Mouse (Mus musculus) left cerebral cortex, postnatal 4 days (tissue): ENCODE measurements around the gene Dok1. TPM values are rescaled to one million over a fixed set of nuclear protein-coding genes. Genes with fewer than 3 reads are reported as not detected.

Experiments used
- DNase-seq: peaks from one replicate; pipeline ENCODE4 v3.0.0-alpha.2; 2022
- intact Hi-C: fragments of 180-260 bp; cut with DNase I; formaldehyde crosslinking; loops from one replicate; pipeline ENCODE4 v1.15.1; 2025
- total RNA-seq, 2 experiments: library from RNA; stranded (reverse); gene quantifications; 2 replicates each; pipeline ENCODE4 v1.2.3; 2021

The Dok1 gene
- total RNA-seq, 2 experiments from 2014 or later, result 0.76 to 1.7 TPM

DNA sequence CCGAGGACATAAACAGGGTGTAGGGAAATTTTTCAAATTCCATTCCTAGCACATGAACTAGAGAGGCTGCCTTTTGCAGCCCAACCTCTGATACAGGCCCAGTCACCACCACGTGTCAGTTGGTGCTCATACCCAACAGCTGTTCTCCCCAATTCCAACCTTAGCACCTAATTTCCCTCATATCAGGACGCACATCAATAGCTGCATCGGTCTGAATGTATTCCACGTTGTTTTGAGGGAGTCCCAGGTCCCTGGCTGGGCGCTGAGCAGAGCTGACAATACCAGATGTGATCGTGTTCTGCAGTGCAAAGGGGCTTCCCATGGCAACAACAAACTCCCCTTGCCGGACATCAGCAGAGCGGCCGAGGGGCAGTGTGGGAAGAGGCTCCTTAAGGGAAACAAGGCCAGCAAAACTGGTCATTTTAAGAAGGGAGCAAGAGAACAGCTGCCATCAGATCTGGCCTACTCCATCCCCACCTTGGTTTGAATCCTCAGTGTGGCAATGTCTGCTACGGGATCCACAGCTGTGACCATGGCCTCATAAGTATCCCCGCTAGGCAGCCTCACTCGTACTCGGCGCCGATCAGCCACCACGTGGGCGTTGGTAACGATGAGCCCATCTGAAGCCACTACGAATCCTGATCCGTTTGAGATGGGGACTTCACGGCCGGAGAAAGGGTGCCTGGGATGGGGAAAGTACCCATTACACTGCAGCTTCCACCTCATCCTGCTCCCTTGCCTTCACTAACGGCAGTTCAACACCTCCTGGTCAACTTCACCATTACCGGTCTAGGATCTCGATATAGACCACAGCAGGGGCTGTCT is 20.1 kb upstream of the Dok1 start:
- intact Hi-C loops, result loop anchor here (10.0 kb wide), 1 partner anchor 59 kb away; no protein-coding TSS in a partner anchor
- DNase-seq, result no peak

DNA sequence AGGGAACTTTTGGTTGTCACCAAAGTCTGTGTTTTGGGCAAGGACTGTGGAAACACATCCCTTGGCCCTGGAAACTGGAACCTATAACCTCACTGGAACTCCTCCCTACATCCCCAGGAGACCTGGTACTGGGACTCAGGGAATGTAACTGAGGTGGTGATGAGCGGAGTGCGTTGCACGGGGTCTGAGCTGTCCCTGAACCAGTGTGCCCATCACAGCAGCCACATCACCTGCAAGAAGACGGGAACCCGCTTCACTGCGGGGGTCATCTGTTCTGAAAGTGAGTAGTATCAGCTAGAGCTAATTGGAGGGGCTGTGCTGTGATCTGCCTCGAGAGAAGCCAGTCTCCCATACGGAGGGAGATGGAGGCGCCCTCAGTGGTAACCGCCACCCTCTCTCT is 16.1 kb upstream of the Dok1 start:
- intact Hi-C loops, result no loop called here
- no peak for DNase-seq

DNA sequence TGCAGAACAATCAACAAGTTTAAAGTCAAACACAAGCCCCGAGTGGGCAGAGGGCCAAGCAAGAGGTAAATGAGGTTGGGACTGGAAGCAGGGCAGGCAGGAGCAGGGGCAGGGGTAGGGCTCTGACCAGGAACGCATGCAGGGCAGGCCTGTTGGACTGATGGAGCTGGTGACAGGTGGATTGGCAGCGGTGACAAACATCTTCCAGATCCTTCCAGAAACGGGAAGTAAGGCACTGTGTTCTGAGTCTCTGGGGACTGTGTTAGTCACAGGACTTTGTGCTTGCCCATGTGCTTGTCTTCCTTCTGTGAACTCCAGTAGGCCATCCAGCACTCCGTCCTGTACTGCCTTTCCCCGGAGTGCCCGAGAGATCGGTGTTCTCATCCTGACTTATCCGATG is 11.5 kb upstream of the Dok1 start:
- intact Hi-C loops, result no loop called here
- DNase-seq, result no peak

DNA sequence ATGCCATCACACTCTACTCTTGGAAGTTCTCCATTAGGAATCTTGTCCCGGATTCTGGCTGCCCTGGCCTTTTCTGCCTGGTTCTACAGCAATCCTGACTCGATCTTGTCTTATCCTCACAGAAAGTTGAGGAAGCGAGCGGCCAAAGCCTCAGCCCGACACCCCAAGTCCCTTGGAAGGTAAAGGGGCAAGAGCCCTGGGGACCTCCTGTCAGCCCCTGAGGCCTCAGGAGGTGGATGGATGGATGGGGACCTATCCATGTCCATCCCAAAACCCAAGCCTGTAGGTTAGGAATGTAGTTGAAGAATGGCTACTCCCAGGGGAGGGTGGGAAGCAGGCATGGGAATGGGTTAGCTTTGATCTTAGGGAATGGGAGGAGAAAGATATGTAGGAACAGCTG is 10.7 kb upstream of the Dok1 start:
- intact Hi-C loops, result no loop called here

DNA sequence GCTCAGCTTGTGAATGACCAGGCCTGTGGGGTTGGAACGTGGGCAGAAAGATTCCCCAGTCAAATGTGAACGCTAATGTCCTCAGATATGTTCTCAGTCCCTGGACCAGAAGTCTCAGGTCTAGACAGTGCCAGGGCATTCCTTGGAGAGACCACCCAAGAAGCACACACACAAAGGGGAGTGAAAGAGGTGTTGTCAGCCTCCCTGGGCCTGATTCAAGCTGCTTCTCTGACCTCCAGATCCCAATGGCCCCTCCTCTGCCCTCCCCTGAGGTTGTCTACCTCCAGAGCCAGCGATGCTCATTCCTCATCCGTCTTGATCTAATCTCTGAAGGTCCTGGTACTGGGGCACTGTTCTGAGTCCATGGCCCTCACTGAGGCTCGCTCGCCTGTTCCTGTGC is 10.3 kb upstream of the Dok1 start:
- intact Hi-C loops, result no loop called here
- no peak for DNase-seq

More for the DNA sequence above, 10.7 kb upstream of the Dok1 start:
- no peak for DNase-seq

DNA sequence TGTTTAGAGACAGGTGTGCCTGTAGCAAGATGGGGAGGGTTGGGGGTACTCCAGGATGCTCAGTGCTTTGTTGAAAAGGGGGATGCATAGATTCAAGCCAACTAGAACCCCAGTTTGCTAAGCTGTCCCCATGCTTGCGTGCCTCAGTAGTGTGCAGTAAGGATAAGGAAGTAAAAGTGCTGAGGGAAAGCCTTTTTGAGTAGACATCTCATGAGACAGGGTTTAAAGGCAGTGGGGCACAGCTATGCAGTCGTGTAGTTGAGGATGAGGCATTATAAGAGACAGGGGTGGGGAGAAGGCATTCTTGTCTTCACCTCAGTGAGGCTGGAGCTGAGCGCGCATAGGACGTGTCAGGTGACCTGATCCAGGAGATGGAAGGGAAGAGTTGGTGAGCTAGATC is 7.3 kb upstream of the Dok1 start:
- DNase-seq, result no peak
- intact Hi-C loops, result no loop called here

DNA sequence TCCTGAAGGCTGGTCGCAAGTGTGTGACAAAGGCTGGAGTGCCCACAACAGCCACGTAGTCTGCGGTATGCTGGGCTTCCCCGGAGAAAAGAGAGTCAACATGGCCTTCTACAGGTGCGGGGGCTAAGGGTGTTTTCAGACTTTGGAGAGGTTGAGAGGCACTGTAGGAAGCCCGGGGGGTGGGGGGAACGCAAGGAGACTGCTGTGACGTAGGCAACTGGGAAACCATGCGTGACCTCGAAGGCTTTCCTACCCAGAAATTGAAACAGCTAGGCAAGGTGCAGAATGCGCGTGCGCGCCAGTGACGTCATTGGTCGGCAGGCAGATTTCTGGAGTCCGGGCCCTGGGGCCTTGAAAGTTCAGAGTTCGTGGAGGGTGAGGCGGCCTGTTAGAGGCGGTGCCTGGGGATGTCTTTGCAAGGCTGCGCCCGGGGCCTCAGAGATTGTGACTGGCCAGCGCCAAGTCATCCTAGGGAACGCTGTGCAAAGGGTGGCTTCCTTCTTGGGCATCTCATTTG is 5.3 kb upstream of the Dok1 start:
- peak; percentile 83 for DNase-seq
- intact Hi-C loops, result no loop called here

DNA sequence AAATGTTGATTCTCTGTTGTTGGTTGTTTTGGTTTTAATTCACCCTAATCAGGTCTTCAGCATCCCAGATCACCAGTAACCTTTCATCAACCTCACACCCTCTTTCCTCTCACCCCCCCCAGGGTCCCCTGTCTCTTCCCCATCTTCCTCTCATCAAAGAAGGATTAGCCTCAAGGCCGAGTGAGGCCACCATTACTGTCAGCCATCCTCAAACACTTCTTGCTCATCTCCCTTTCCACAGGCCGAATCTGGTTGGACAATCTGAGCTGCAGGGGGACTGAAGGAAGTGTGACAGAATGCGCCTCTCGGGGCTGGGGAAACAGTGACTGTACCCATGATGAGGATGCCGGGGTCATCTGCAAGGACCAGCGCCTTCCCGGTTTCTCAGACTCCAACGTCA is 3.9 kb upstream of the Dok1 start:
- DNase-seq, result no peak
- intact Hi-C loops, result no loop called here

DNA sequence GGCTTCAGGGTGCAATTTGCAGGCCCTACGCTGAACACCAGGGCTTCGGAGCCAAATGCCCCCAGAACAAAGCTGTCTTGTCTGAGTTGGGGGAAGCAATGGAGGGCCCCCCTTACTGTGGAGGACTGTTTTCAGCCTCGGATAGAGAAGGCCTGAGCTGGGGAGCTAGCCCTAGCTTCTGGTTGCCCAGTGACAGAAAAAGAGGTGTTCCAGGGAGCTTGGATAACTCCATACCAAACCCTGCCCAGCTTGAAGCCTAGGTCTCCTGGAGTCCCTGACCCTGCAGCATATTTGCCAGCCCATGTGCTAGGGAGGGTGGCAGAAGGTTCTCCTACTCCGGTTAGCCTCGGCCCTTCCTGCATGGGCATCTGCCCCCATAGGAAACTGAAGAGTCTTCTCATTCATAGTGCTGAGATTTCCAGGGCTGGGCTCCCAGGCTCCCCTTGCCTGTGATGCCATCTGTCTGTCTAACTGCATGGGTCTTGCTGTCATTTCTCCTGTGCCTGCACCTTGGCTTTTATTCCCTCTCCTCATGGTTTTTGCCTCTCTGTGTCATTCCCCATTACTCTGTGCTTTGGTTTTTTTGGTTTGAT is 1.3 kb upstream of the Dok1 start:
- no peak for DNase-seq
- intact Hi-C loops, result no loop called here

DNA sequence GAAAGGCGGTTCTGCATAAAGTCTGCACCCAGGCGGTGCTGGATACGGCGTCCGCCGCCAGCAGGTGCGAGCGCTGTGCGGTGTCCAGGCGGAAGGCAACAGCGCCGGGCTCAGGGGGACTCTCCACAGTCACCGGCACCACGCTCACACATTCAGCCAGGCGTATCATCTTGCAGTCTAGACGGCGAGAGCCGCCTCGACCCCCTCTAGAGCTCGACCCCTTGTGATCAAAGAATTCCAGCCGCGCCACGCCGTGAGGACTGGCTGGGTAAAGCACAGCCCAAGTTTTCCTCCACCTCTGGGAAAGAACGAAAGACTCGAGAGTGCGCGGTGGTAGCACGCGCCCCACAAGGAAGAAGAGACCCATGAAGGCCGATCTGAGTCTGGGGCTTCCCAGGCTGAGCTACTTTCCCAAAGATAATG is 491 bp downstream of the Dok1 start:
- intact Hi-C loops, result no loop called here
- no peak for DNase-seq

DNA sequence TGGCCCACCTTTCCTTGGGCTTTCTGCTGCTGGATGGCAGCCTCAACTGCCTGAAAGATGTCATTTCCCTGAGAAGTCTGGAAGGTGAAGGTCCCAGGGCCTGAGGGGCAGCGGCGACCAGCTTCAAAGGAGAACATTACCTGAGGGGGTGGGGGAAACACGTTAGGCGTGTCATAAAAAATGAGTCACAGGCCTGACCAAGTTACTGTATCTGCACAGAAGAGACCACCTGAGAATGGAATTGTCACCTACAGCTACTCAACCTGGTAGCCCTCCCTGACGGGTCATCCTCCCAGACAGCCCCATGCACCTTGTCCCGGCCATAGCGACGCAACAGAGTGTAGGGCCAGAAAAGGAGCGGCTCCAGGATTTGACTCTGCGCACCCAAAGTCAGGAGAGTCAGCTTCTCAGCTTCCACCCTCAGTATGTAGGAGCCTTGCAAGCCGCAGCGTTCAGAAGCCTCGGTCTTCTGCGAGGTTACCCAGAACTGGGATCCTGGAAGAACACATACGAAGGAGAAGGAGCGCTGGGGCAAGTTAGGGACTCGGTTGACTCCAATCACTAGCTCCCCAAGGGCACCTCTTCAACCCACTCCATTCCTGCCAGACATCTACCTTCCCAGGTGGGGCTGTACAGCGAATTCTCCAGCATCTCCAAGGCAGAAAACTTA is 1.2 kb downstream of the Dok1 start:
- intact Hi-C loops, result no loop called here

DNA sequence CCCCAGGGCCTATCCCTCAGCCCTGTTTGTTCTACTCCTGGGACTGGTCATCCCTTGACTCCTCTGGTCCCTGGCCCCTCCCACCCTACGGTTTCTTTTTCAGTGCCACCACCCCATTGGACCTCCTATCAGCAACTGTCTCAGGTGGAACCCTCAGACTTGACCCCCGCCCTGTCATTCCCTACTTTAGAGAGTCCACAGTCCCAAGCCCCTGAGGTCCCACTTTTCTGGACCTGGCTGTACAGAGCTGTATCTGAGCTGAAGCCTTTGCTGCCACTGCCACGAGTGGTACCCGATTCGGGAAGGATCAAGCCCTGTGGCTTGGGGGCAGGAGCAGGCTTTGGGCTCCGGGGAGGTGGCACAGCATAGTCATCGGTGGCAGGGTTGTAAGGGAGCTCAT is 2.2 kb downstream of the Dok1 start:
- no peak for DNase-seq
- intact Hi-C loops, result no loop called here

More for the DNA sequence above, 1.2 kb downstream of the Dok1 start:
- no peak for DNase-seq

DNA sequence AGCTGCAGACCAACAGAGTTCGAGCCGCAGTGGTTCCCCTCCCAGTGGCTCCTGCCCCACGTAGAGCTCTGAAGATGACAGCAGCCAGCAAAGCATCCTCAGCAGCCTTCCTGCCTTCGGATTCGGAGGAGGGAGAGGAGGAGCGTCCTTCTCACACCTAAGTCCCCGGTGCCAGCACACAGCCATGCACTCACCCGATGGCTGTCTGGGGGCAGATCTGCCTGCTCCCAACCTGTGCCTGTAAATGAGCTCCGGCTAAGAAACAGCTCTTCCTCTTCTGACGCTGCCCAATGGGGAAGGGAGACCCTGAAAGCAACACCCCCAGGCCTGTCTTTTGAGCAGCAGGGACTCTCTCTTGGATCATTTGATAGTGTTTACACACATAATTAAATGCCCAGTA is 3.5 kb downstream of the Dok1 start:
- intact Hi-C loops, result no loop called here
- no peak for DNase-seq

DNA sequence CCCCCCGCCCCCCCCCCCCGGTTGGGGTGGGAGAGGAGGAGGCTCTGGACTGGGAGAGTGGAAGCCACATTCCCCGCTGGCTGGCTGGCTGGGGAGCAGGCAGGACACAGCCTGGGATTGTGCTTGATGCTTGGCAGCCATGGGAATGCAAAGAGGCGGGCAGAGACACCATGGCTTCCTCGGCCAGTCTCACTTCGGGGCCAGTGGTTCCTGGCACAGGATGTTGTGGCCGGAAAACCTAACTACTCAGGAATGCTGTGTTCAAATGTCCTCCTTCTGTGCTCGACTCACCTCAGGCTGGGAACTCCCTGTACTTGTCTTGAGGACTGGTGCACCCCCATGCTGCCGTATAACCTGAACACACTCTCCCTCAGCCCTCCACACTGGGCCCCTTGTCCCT is 5.6 kb downstream of the Dok1 start:
- intact Hi-C loops, result no loop called here
- DNase-seq, result no peak

DNA sequence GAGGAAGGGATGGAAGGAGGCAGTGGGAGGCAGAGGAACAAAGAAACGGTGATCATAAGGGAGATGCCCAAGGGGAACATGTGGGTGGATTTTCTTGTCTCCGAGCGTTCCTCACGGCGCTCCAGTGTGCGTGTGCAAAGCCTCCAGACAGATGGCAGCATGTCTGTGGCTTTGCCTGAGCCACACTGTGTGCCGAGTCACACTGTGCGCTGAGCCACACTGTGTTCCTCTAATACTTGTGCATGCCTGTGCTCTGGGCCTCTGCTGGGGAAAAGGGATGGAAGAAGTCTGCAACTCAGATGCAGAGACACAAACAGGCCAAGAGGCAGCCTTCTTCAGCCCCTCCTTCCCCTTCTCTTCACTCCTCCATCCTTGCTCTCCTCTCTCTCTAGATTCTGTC is 6.0 kb downstream of the Dok1 start:
- DNase-seq, result no peak
- intact Hi-C loops, result no loop called here

DNA sequence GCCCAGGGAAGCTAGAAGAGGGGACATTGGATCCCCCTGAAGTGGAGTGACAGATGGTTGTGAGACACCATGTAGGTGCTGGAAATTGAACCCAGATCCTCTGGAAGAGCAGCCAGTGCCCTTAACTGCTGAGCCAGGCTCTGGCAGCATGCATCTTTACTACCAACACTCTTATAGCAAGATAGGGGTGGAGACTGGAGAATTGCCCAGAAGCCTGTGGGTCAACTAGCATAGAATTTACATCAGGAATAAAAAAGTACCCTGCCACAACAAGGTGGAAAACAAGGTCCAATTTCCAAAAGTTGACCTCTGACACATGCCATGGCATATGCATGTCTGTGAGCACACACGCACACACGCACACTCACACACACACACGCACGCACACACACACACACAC is 8.1 kb downstream of the Dok1 start:
- intact Hi-C loops, result no loop called here
- no peak for DNase-seq

DNA sequence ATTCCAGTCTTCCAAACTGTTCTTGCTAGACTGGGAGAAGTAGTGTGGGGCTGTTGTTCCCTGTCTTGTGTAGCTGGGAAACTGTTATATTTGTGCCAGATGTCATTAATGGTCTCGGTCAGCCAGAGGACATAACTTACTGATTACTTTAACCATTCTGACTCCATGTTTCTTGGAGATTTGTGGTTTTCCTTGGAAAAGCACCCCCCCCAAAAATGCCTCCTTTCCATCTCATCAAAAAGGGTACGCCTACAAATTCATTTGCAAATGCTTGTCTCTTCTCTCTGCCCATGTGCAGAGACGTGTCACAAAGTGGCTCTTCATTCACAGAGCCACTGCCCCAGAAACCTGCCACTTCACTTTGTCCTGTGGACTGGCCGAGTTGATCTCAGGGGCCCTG is 8.8 kb downstream of the Dok1 start:
- intact Hi-C loops, result no loop called here
- DNase-seq, result no peak

DNA sequence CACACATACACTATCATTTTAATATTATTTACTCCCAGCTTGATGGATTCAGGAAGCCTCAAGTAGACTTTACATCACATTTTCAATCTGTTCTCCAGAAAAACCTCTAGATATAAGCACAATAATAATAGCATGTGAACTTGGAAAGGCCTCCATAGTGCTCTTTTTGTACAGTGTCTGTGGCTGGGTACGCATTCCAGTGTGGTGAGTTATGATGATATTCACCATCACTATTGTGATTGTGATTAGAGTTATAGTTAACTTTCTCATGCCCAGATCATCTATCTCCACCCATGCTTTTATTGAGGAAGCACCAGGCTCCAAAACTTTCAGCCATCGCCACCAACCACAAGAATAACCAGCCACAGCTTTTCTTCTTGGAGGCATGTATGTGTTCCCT is 9.5 kb downstream of the Dok1 start:
- DNase-seq, result no peak
- intact Hi-C loops, result no loop called here

DNA sequence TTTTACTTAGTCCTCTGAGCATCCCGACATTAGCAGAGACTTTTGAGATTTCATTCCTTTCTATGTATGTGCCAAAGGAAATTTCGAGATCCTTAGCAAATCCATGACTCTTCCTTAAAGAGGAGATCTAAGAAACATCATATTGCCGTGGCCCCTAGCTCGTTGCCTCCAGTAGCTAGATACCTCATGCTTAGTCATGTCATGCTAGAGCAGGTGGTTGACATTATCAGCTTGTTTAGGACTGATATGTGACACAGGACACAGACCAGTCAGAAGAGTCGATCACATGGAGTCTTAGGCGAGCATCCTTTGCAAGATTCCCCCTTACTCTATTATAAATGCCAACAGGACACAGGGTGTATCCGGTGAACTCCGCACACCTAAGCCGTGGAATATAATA is 10.3 kb downstream of the Dok1 start:
- intact Hi-C loops, result no loop called here
- no peak for DNase-seq

DNA sequence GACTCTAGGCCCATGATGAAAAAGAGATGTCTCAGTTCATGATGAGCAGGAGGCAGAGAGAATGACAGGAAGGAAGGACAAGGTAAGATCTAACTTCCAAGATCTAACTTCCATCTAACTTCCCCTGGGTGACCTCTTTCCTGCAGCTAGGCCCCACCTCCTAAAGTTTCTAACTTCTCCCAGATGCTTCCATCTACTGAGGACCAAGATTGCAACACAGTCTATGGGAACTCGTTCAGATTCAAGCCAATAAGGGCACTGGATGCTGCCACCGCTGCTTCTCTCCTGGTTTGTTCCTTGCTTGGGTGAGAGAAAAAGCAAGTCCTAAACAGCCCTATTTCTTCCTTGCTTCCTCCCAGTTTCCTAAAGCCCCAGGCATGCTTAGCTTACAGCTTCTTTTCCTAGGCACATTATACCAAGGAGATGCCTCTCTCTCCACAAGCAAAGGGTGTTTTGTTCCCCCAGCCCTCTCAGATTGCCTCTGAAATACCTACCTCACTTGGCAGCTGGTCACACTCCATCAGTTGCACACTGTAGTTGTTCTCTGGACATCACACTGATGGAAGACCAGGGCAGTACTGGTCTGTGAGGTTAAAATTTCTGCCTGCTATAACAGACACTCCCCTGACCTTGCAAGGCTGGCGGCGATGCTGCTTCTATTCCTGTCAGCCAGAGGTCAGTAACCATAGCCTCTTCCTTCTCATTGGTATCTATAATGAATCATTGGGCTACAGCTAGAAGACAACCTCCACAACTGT is 12.3 kb downstream of the Dok1 start:
- intact Hi-C loops, result no loop called here
- DNase-seq, result no peak

DNA sequence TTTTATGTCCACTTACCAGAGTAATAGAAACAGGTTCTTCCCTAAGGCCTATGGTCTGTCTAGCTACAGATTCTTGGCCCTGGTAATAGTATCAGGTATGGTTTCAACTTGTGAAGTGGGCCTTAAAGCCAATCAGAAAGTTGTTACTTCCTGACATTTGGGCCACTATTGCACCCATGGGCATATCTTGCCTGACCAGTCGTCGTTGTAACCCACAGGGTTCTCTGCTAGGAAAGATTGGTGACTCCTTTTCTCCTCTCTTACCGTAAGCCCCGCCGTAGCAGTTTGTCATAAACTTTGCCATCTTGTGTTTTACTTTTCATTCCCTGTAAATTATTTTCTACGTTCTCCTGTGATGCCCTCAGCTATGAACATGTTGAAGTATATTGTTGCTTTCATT is 13.2 kb downstream of the Dok1 start:
- intact Hi-C loops, result no loop called here
- no peak for DNase-seq
